Mouse (Mus musculus) lung, embryonic 14.5 days (tissue): ENCODE results near the gene Tspan10. TPM values are rescaled to one million over a fixed set of nuclear protein-coding genes. Genes with fewer than 3 reads are reported as not detected.

Experiments
- ATAC-seq: fragments of 200-750 bp; cut with Nextera tagmentation; 2 replicates; pipeline ENCODE4 v1.8.0; 2017; ENCODE audit warnings: mild to moderate bottlenecking, moderate TSS enrichment, moderate library complexity; ENCODE audit not compliant: insufficient read depth
- DNase-seq: peaks from one replicate; pipeline ENCODE4 v3.0.0-alpha.2; 2015
- H3K27ac ChIP-seq: fragments of 300-500 bp; sonication (generic); 2 replicates; pipeline ENCODE4 v1.5.1; 2014; ENCODE audit warnings: low read depth, mild to moderate bottlenecking, moderate library complexity
- H3K27me3 ChIP-seq: fragments of 300-500 bp; sonication (generic); 2 replicates; pipeline ENCODE4 v1.6.1; 2014; ENCODE audit warnings: low read length, control low read depth; ENCODE audit not compliant: insufficient read depth
- H3K36me3 ChIP-seq: fragments of 300-500 bp; sonication (generic); 2 replicates; pipeline ENCODE4 v1.6.1; 2014; ENCODE audit warnings: control low read depth; ENCODE audit not compliant: insufficient read depth
- H3K4me1 ChIP-seq: fragments of 300-500 bp; sonication (generic); 2 replicates; pipeline ENCODE4 v1.6.1; 2014; ENCODE audit warnings: antibody characterized with exemption, control low read depth; ENCODE audit not compliant: insufficient read depth
- H3K4me2 ChIP-seq: fragments of 300-500 bp; sonication (generic); 2 replicates; pipeline ENCODE4 v1.6.1; 2014; ENCODE audit warnings: mild to moderate bottlenecking
- H3K4me3 ChIP-seq: fragments of 300-500 bp; sonication (generic); 2 replicates; pipeline ENCODE4 v1.5.1; 2014; ENCODE audit warnings: low read depth, low read length
- H3K9ac ChIP-seq: fragments of 300-500 bp; sonication (generic); 2 replicates; pipeline ENCODE4 v1.6.1; 2014
- H3K9me3 ChIP-seq: fragments of 300-500 bp; sonication (generic); 2 replicates; pipeline ENCODE4 v1.6.1; 2016; ENCODE audit warnings: low read depth, low read length, control low read depth
- CTCF ChIP-seq: IDR thresholded peaks from 2 replicates; pipeline ENCODE4 v1.5.1; 2016; ENCODE audit warnings: antibody characterized with exemption, low read depth
- WGBS: fragments of 180-500 bp; shearing (Covaris S2); extraction: QIAGEN DNeasy Blood & Tissue Kit; methylation state at CpG from one replicate; pipeline ENCODE4 v1.1.7; 2014; 5-methylcytosine and 5-hydroxymethylcytosine counted together
- polyA plus RNA-seq: library from polyadenylated mRNA; unstranded; fragments of >200 nt; fragmentation: Nextera tagmentation; extraction: Ambion mirVana; gene quantifications from 2 replicates; pipeline ENCODE4 v1.2.1, GENCODE M21; 2014

Gene Tspan10
- polyA plus RNA-seq, 1 experiment from 2014 or later, result not detected

DNA sequence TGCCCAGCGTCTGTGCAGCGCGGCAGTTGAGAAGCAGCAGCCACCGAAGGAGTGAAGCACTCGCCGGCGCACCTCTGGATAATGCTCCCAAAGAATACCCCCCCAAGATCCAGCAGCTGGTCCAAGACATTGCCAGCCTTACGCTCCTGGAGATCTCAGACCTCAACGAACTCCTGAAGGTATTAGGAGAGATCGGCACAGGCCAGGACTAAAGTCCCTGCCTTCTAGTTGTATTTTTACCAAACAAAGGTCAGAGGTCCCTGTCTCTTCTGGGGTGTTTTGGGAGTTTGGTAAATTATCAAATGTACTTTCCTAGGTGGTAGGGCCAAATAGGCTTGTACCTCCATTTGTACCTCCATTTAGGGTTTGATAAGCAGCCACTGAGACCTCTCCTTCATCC, 42.8 kb downstream of the Tspan10 start:
- no peaks in the 10 kb centered on the region for H3K9me3 ChIP-seq
- no peak overlapping the region; the same call in 1 of the 2 replicates for H3K27ac ChIP-seq
- H3K4me2 ChIP-seq, result peak overlapping the region; percentile 90
- no peak for ATAC-seq
- peak overlapping the region; percentile 92 for H3K9ac ChIP-seq
- 7% methylated on average over 10 of the region's 10 CpGs for WGBS
- no peak for DNase-seq
- no peaks in the 10 kb centered on the region for H3K27me3 ChIP-seq
- H3K36me3 ChIP-seq, result peaks cover 80% of the 10 kb centered on the region
- H3K4me1 ChIP-seq, result peaks cover 9% of the 10 kb centered on the region
- no peak for TF ChIP-seq CTCF
- H3K4me3 ChIP-seq, result peak overlapping the region; percentile 99

DNA sequence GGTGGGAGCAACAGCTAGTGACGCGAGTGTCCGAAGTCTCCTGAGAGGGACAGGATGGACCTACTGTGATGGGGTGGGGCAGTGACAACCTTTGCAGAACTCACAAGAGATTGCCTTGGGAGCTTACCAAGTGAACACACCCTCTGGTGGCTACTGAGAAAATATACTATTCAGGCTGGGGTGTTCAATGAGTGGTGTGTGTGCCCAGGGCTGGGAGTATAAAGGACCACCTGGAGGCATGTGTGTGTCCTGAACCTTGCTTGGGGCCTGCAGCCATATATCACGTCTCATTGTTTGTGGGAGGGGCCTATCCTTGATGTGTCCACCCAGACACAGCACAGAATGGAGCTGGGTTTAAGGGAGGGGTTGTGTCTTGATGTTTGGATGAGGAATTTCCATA, 46.1 kb downstream of the Tspan10 start:
- ATAC-seq (no peak), DNase-seq (no peak)
- Histone ChIP-seq H3K4me2 (no peak overlapping the region), H3K9ac (no peak overlapping the region), H3K27ac (no peak overlapping the region), H3K4me3 (no peak overlapping the region), H3K9me3 (no peaks in the 10 kb centered on the region), H3K36me3 (peaks cover 52% of the 10 kb centered on the region), H3K4me1 (peaks cover 23% of the 10 kb centered on the region), H3K27me3 (no peaks in the 10 kb centered on the region)
- 74% methylated on average over 4 of the region's 4 CpGs for WGBS
- peak; percentile 24; the same call in 1 of the 2 replicates for TF ChIP-seq CTCF

DNA sequence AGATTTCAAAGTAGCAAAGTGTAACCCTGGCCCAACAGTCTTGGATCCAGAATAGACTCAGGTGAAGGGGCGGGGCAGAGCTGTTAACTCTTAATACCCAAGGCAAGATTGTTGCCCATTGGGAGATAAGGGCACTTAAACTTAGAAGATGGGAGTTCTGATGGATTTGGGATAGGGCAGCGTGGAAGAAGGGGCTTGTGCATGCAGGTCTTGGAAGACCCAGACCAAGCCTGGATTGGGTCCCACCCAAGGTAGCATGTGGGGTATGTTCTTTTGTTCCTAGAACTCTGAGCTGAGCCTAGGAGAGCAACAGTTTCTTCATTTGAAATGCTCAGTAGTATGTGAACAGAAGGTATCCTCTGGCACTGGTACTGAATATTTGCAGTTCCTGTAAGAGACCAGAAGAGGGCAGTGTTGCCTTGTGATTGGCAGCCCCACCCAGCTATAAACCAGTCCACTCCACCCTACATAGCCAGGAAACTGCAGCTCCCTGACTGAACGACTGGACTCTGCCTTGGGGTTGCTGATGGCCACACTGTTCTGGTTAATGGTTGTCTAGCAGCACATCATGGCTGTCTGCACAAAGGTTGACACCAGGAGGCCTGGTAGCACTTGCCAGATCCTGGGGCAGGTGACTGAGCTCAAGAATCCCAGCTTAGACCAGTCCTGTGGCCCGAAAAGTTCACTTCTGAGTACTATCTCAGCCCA, 46.8 kb downstream of the Tspan10 start:
- Histone ChIP-seq H3K9me3 (no peaks in the 10 kb centered on the region), H3K4me2 (no peak overlapping the region), H3K9ac (no peak overlapping the region), H3K27ac (no peak overlapping the region), H3K27me3 (no peaks in the 10 kb centered on the region), H3K4me1 (peaks cover 19% of the 10 kb centered on the region), H3K4me3 (no peak overlapping the region), H3K36me3 (peaks cover 56% of the 10 kb centered on the region)
- TF ChIP-seq CTCF, result peak; percentile 91
- 59% methylated on average over 4 of the region's 4 CpGs for WGBS
- ATAC-seq (peak; percentile 12), DNase-seq (peak; percentile 91)

DNA sequence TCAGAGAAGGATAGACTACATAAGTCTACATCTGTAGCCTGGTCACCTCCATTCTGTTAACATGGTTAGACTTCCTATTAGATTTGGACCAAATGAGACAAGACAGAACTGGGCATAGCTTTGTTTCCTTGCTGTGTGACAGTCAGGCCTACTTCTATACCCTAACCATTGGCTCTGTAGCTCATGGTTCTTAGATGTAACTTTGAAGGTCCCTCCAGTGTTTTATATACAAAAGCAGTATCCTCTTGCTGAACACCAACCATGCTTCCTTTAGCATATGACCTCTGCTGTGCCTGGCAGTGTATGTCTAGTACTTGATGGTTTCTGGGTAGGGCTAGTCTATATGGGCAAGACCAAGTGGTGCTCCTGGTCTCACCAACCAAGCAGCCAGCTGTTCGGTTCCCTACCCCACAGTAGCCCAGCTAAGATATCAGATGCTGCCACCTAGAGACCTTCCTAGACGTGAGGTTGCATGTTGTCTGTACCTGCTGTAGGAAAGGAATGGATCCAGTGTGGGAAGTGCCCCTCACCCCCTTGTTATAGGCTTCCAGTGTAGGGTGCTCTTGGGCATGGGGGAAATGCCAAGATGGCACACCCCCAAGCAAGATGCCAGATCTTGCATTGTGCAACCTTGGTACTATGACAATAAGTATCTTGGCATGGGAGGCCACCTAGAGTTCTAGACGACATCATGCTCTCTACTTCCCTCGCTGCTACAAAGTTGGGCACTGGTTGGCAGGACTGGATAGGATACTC, 48.0 kb downstream of the Tspan10 start:
- WGBS, result 31% methylated on average over 4 of the region's 4 CpGs
- peak overlapping the region; percentile 10; the same call in 1 of the 2 replicates for H3K9ac ChIP-seq
- no peaks in the 10 kb centered on the region for H3K9me3 ChIP-seq
- H3K27ac ChIP-seq, result peak overlapping the region; percentile 84
- H3K4me3 ChIP-seq, result peak overlapping the region; percentile 94
- DNase-seq, result no peak
- H3K36me3 ChIP-seq, result peaks cover 66% of the 10 kb centered on the region
- no peaks in the 10 kb centered on the region for H3K27me3 ChIP-seq
- ATAC-seq, result no peak
- peak; percentile 15; the same call in 1 of the 2 replicates for TF ChIP-seq CTCF
- peak overlapping the region; percentile 93 for H3K4me2 ChIP-seq
- peaks cover 17% of the 10 kb centered on the region for H3K4me1 ChIP-seq

DNA sequence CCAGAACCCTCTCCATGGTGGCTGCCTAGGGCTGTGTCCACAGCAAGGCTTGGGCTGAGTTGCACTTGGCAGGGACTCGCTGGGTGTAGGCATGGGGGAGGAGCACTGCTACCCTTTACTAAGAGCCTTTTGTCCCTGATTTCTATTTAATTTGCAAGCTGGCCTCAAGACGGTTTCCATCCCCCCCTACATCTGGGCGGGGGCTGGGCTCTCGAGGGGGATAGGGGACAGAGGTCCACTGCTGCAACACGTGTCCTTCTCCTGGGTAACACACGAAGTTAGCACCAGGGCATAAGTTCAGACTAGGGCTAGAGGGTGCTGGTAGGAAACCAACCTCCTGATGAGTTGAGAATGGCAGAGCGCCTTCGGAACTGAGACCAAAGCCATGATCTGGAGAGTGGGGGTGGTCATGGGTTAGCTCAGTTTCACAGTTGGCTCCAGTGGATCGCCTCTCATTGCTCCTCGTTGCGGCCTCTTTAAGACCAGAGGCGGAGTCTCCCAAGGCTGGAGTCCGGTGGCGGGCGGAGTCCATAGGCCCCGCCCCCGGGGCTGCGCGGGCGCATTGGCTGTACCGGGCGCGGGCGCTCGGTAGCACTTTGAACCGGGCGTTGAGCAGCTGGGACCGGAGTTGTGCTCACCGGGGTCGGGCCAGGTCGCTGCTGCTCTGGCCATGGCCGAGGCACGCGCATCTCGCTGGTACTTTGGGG, 49.0 kb downstream of the Tspan10 start, which contains the start of gene Slc25a10:
TSS of gene Slc25a10 (plus strand) at position 524 of the 707 bp plus-strand sequence.
- H3K4me2 ChIP-seq, result peak within 1 kb of the TSS; percentile 93
- H3K4me1 ChIP-seq, result peaks cover 15% of the 10 kb centered on the region
- H3K27me3 ChIP-seq, result no peaks in the 10 kb centered on the region
- peak within 1 kb of the TSS; percentile 77 for H3K9ac ChIP-seq
- H3K36me3 ChIP-seq, result peaks cover 66% of the 10 kb centered on the region
- no peaks in the 10 kb centered on the region for H3K9me3 ChIP-seq
- peak; percentile 89 for ATAC-seq
- peak; percentile 96 for DNase-seq
- under 1% methylated on average over 35 of the region's 35 CpGs for WGBS
- TF ChIP-seq CTCF, result no peak
- H3K27ac ChIP-seq, result peak within 1 kb of the TSS; percentile 84
- peak within 1 kb of the TSS; percentile 94 for H3K4me3 ChIP-seq

DNA sequence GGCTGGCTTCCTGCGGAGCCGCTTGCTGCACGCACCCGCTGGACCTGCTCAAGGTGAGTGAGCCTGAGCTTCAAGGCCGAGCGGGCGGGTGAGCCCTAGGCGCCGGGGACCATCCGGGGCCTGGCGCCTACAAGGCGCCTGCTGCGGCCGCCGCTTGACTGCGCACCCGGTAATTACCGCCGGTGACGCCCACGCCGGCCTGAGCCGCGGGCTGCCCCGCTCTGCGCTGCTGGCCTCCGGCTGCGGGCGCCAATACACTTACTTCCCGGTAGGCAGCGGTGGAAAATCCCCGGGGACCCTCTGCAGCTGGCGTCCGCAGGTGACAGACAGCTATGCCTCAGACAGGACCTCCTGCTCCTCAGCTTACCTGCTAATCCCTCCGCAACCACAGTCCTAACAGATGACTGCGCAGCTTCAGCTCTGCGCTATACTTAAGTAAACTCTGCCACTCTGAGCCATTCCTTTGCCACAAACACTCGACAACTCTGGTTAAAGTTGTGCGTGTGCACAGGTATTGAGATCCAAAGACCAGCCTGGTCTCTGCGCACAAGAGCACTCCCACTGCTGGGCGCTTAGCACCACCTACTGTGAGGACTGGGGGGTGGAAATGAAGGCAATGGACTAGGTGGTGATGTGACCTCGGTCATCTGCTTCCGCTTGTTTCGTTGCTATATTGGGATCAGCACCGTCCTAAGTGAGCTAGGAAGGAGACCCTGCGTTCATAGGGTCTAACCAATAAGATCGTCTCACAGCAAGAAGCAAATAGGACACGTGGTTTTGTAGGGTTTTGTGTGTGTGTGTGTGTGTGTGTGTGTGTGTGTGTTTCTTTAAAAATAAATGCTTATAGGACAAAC, 49.8 kb downstream of the Tspan10 start:
- peaks cover 15% of the 10 kb centered on the region for H3K4me1 ChIP-seq
- H3K27me3 ChIP-seq, result no peaks in the 10 kb centered on the region
- peak overlapping the region; percentile 94 for H3K4me3 ChIP-seq
- H3K27ac ChIP-seq, result peak overlapping the region; percentile 84
- WGBS, result under 1% methylated on average over 48 of the region's 48 CpGs
- H3K9me3 ChIP-seq, result no peaks in the 10 kb centered on the region
- ATAC-seq (peak; percentile 29), DNase-seq (peak; percentile 68)
- peak overlapping the region; percentile 93 for H3K4me2 ChIP-seq
- peaks cover 66% of the 10 kb centered on the region for H3K36me3 ChIP-seq
- TF ChIP-seq CTCF, result peak; percentile 53
- peak overlapping the region; percentile 77 for H3K9ac ChIP-seq
